Mouse (Mus musculus) adrenal gland, adult 8-10 months (tissue): ENCODE data around the gene H2bfm. TPM values are rescaled to one million over a fixed set of nuclear protein-coding genes. Genes with fewer than 3 reads are reported as not detected.
"Not testable (repeated sequence)": the region's sequence is repeated elsewhere in the genome, so short reads cannot be mapped to it uniquely, and the experiment has no call there.

Experiments
- DNase-seq: peaks from one replicate; pipeline ENCODE4 v3.0.0; 2022
- total RNA-seq, 4 experiments: library from RNA; stranded (reverse); gene quantifications; 2 replicates each; pipeline ENCODE4 v1.2.4; 2022

Gene H2bfm
- total RNA-seq, result not detected

- no peak for DNase-seq
Observed at GRCm38 (mm10) chrX:136927031-136927430, at the start of gene H2bfm. TSS of gene H2bfm (plus strand) at chrX:136927325.

GRCm38 (mm10) chrX:136895757-136896156 is 31.4 kb upstream of the H2bfm start:
- no peak for DNase-seq

- no peak for DNase-seq
Observed at GRCm38 (mm10) chrX:136904369-136904768, 22.8 kb upstream of the H2bfm start.

- no peak for DNase-seq
Observed at GRCm38 (mm10) chrX:136925863-136926262, 1.3 kb upstream of the H2bfm start.

GRCm38 (mm10) chrX:136937985-136938384 is 10.9 kb downstream of the H2bfm start:
- DNase-seq, result no peak

GRCm38 (mm10) chrX:136957583-136958279 is 30.6 kb downstream of the H2bfm start:
- peak; percentile 58 for DNase-seq

GRCm38 (mm10) chrX:136958300-136958699 is 31.2 kb downstream of the H2bfm start:
- DNase-seq, result not testable (repeated sequence)

- DNase-seq, result no peak
Observed at GRCm38 (mm10) chrX:136959688-136960087, 32.6 kb downstream of the H2bfm start.

- not testable (repeated sequence) for DNase-seq
Observed at GRCm38 (mm10) chrX:136975397-136975796, 48.3 kb downstream of the H2bfm start, which contains the start of gene Tmsb15b2. TSS of gene Tmsb15b2 (minus strand) at chrX:136975497.

GRCm38 (mm10) chrX:136976424-136977084 is 49.4 kb downstream of the H2bfm start, which contains the start of the genes Tmsb15l and Tmsb15b1:
TSS of gene Tmsb15l (minus strand) at chrX:136976869.
TSS of gene Tmsb15b1 (minus strand) at chrX:136976874.
- DNase-seq, result peak; percentile 26

Other genes with a start within 250 kb of the H2bfm start
- 10 to 100 TPM in 2 of 4 experiments, 1 to 10 TPM in 2; 9.2 to 13.4 (median 11.3) TPM for gene Tceal1, start 219.3 kb upstream of the H2bfm start, total RNA-seq
- gene Morf4l2, start 183.6 kb upstream of the H2bfm start, total RNA-seq, result 100 to 1,000 TPM; 290 to 312 (median 296) TPM
- under 1 TPM in 1 of 4 experiments, not detected in 3; 0.18 TPM for gene Glra4, start 147.2 kb upstream of the H2bfm start, total RNA-seq
- gene Plp1, start 104.7 kb upstream of the H2bfm start, total RNA-seq, result 1 to 10 TPM; 5.4 to 8.0 (median 6.9) TPM
- 1 to 10 TPM in 1 of 4 experiments, under 1 TPM in 3; 0.49 to 1.1 (median 0.69) TPM for gene Rab9b, start 58.6 kb upstream of the H2bfm start, total RNA-seq
- 10 to 100 TPM; 14.3 to 23.8 (median 18.6) TPM for gene Tmsb15b2, start 48.2 kb downstream of the H2bfm start, total RNA-seq
- 1 to 10 TPM; 1.2 to 2.6 (median 2.2) TPM for gene Tmsb15l, start 49.5 kb downstream of the H2bfm start, total RNA-seq
- gene Tmsb15b1, start 49.5 kb downstream of the H2bfm start, total RNA-seq, result 1 to 10 TPM; 1.0 to 9.8 (median 5.8) TPM
- 10 to 100 TPM; 16.7 to 29.0 (median 22.0) TPM for gene Zcchc18, start 65.8 kb downstream of the H2bfm start, total RNA-seq
- 10 to 100 TPM in 1 of 4 experiments, 1 to 10 TPM in 3; 6.6 to 12.0 (median 9.0) TPM for gene Slc25a53, start 111.0 kb downstream of the H2bfm start, total RNA-seq
- 1 to 10 TPM; 6.4 to 8.3 (median 7.2) TPM for gene Fam199x, start 122.3 kb downstream of the H2bfm start, total RNA-seq
- gene Esx1, start 194.8 kb downstream of the H2bfm start, total RNA-seq, result not detected